Mouse (Mus musculus) forebrain, embryonic 14.5 days (tissue): ENCODE results near the gene Pgap1. TPM values are rescaled to one million over a fixed set of nuclear protein-coding genes. Genes with fewer than 3 reads are reported as not detected.
A peak's percentile ranks its signal among the peaks of the same experiment; 100 is the strongest.

Experiments
- ATAC-seq: fragments of 200-750 bp; cut with Nextera tagmentation; 2 replicates; pipeline ENCODE4 v1.8.0; 2017; ENCODE audit warnings: mild to moderate bottlenecking, moderate library complexity
- DNase-seq: peaks from one replicate; pipeline ENCODE4 v3.0.0-alpha.2; 2015; ENCODE audit warnings: low spot score
- H3K27ac ChIP-seq: fragments of 300-500 bp; sonication (generic); 2 replicates; pipeline ENCODE4 v1.5.1; 2014; ENCODE audit warnings: low read depth, mild to moderate bottlenecking, control low read depth, low read length, moderate library complexity
- H3K27me3 ChIP-seq: fragments of 300-500 bp; sonication (generic); replicated peaks from 2 replicates; pipeline ENCODE4 v1.6.1; 2014; ENCODE audit warnings: low read length, control low read depth, mixed read lengths; ENCODE audit not compliant: control insufficient read depth, insufficient read depth
- H3K36me3 ChIP-seq: fragments of 300-500 bp; sonication (generic); 2 replicates; pipeline ENCODE4 v1.6.1; 2014; ENCODE audit warnings: low read length, control low read depth; ENCODE audit not compliant: control insufficient read depth, insufficient read depth
- H3K4me1 ChIP-seq: fragments of 300-500 bp; sonication (generic); 2 replicates; pipeline ENCODE4 v1.6.1; 2014; ENCODE audit warnings: antibody characterized with exemption, low read length, control low read depth; ENCODE audit not compliant: control insufficient read depth, insufficient read depth
- H3K4me2 ChIP-seq: fragments of 300-500 bp; sonication (generic); 2 replicates; pipeline ENCODE4 v1.6.1; 2014; ENCODE audit warnings: mild to moderate bottlenecking, control low read depth, low read length
- H3K4me3 ChIP-seq: fragments of 300-500 bp; sonication (generic); 2 replicates; pipeline ENCODE4 v1.5.1; 2014; ENCODE audit warnings: low read depth, low read length, control low read depth
- H3K9ac ChIP-seq: fragments of 300-500 bp; sonication (generic); 2 replicates; pipeline ENCODE4 v1.6.1; 2014; ENCODE audit warnings: mild to moderate bottlenecking, low read length, control low read depth, moderate library complexity
- H3K9me3 ChIP-seq: fragments of 300-500 bp; sonication (generic); replicated peaks from 2 replicates; pipeline ENCODE4 v1.6.1; 2016; ENCODE audit warnings: low read length, control low read depth, mixed read lengths; ENCODE audit not compliant: control insufficient read depth
- WGBS: fragments of 180-500 bp; shearing (Covaris S2); extraction: QIAGEN DNeasy Blood & Tissue Kit; methylation state at CpG from one replicate; pipeline ENCODE4 v1.1.7; 2014; 5-methylcytosine and 5-hydroxymethylcytosine counted together
- polyA plus RNA-seq: library from polyadenylated mRNA; unstranded; fragments of >200 nt; fragmentation: Nextera tagmentation; extraction: Ambion mirVana; gene quantifications from 2 replicates; pipeline ENCODE4 v1.2.1, GENCODE M21; 2014

Pgap1 gene
- polyA plus RNA-seq, 1 experiment from 2014 or later = 33.3 TPM

DNA sequence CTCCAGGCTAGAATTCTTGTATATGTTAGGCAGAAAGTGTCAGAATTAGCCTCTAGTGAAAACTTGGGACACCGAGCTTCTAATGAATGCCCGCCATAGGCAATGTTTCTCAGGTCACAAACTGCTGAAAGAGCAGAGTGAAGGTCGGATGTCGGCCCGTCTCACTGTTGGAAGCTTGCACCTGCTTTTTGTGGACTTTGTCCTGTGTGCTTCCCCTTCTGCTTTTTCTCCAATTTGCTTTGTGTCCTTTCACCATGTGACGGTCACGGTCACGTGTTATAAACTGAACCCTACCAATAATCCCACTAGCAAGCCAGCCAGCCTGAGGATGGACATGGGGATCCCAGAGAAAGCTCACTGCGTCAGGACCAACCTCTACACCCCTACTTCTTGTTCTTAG lies 12.3 kb downstream of the Pgap1 start:
- peaks cover 64% of the 10 kb centered on the region for H3K36me3 ChIP-seq
- no peak for ATAC-seq

DNA sequence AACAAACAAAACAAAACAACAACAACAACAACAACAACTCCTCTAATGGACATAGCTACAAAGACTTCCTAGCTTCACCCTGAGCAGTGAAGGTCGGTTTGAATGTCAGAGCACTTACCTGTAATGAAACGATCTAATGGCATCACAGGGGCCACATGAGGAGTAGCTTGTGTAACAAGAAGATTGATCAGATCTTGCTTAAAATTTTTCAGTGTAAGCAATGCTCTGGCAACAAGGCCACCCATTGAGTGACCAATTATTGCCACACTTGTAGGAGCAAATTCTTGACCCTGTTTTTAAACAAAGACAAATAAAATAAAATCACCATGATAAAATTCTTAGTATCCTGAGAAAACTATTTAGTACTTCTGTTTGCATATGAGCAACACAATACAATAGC lies 14.6 kb downstream of the Pgap1 start:
- Histone ChIP-seq H3K27me3 (no peaks in the 10 kb centered on the region), H3K9ac (no peak overlapping the region), H3K9me3 (no peaks in the 10 kb centered on the region), H3K4me1 (no peaks in the 10 kb centered on the region), H3K27ac (no peak overlapping the region), H3K36me3 (peaks cover 60% of the 10 kb centered on the region), H3K4me3 (no peak overlapping the region), H3K4me2 (no peak overlapping the region)
- no peak for DNase-seq
- no peak for ATAC-seq
- 91% methylated on average over 2 of the region's 2 CpGs for WGBS

More for the DNA sequence above, 12.3 kb downstream of the Pgap1 start:
- WGBS = 95% methylated on average over 9 of the region's 9 CpGs
- Histone ChIP-seq H3K4me1 (no peaks in the 10 kb centered on the region), H3K9ac (no peak overlapping the region), H3K27me3 (no peaks in the 10 kb centered on the region), H3K4me2 (no peak overlapping the region), H3K4me3 (no peak overlapping the region), H3K9me3 (no peaks in the 10 kb centered on the region), H3K27ac (no peak overlapping the region)
- DNase-seq = no peak

DNA sequence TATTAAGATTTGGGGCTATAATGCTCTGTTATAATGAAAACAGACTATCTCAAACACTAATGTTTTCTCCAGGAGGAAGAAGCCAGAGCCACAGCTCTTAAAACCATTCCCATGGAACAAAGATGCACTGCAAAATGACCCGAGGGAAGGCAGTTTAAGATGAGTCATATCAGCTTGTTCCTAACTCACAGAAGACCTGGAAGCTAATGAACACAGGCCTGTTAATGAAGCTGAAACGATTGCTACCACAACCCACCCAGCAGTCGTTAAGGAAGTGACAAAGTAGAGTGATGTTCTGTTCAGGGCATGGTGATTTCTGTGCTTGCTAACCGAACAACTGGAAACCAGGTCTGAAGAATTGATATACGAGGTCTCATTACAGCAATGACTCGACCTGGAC lies 26.3 kb downstream of the Pgap1 start:
- Histone ChIP-seq H3K4me1 (no peaks in the 10 kb centered on the region), H3K9me3 (no peaks in the 10 kb centered on the region), H3K9ac (no peak overlapping the region), H3K36me3 (peaks cover 52% of the 10 kb centered on the region), H3K4me2 (no peak overlapping the region), H3K27ac (no peak overlapping the region), H3K4me3 (no peak overlapping the region), H3K27me3 (no peaks in the 10 kb centered on the region)
- DNase-seq (no peak), ATAC-seq (no peak)
- 62% methylated on average over 6 of the region's 6 CpGs for WGBS

DNA sequence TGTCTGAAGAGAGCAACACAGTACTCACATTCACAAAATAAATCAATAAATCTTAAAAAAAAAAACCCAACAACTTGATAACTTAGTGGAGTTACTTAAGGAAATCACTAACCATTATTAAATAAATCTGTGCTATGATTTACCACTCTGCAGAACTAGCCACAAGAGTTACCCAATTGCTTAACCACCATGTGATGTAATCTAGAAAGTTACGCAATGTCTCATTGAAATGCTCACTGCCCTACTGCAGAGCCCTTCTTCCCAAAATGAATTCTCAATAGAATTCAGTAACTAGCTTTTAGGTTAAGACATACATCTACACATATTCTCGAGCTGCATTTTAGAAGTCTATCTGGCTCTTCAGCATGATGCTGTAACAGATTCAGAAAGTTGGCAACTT lies 33.8 kb downstream of the Pgap1 start:
- H3K27me3 ChIP-seq = no peaks in the 10 kb centered on the region
- no peak overlapping the region for H3K27ac ChIP-seq
- no peak overlapping the region for H3K9ac ChIP-seq
- H3K4me3 ChIP-seq = no peak overlapping the region
- ATAC-seq (no peak), DNase-seq (no peak)
- 91% methylated on average over 2 of the region's 2 CpGs for WGBS
- no peaks in the 10 kb centered on the region for H3K4me1 ChIP-seq
- H3K9me3 ChIP-seq = no peaks in the 10 kb centered on the region
- no peak overlapping the region for H3K4me2 ChIP-seq
- peaks cover 46% of the 10 kb centered on the region for H3K36me3 ChIP-seq

DNA sequence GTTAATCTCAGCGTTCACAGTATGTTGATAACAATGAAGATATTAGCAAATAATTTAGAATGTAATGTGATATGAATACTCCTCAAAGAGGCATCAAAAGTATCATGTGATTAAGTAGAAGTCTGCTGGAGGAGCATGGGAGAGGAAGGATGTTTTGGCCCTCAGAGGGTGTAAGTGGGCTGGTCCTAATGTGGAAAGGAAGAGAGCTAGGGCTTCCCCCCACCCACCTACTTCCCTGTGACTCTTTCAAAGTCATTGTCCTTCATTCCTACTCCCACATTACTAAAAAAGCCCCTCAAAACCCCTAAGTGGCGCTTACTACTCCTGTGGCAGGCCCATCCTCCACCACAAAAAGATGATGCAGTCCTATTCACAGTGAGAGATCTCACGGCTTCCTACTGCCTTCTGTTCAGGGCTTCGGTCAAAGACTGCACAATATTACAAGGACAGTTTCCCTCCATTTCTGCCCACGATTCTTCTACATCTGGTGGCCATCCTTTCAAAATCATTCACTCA lies 37.4 kb downstream of the Pgap1 start:
- Histone ChIP-seq H3K4me2 (no peak overlapping the region), H3K9ac (no peak overlapping the region), H3K27me3 (no peaks in the 10 kb centered on the region), H3K36me3 (peaks cover 19% of the 10 kb centered on the region), H3K9me3 (no peaks in the 10 kb centered on the region), H3K4me1 (no peaks in the 10 kb centered on the region), H3K4me3 (no peak overlapping the region), H3K27ac (no peak overlapping the region)
- 88% methylated on average over 5 of the region's 5 CpGs for WGBS
- ATAC-seq (no peak), DNase-seq (no peak)

DNA sequence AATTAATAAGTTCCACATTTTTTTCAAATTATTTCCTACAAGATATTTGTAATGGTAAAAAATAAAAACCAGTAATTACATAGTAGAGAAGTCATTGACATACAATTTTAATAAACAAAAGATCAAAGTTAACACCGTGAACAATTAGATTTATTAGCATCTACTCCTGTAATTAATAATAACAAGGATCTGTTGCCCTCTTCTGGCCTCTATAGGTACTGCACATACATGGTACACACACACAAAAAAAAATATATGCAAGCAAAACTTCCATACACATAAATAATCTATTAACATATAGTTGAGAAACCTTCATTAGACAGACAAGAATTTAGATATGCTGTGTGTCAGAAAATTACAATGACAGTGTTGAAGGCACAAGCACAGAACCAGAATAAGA lies 43.6 kb downstream of the Pgap1 start:
- H3K36me3 ChIP-seq = peaks cover 21% of the 10 kb centered on the region
- no peak overlapping the region for H3K9ac ChIP-seq
- ATAC-seq (no peak), DNase-seq (peak; percentile 13)
- no peak overlapping the region for H3K4me2 ChIP-seq
- no peaks in the 10 kb centered on the region for H3K4me1 ChIP-seq
- no peak overlapping the region for H3K27ac ChIP-seq
- no peaks in the 10 kb centered on the region for H3K27me3 ChIP-seq
- no peak overlapping the region for H3K4me3 ChIP-seq
- WGBS = 96% methylated on average over 1 of the region's 1 CpGs
- no peaks in the 10 kb centered on the region for H3K9me3 ChIP-seq

DNA sequence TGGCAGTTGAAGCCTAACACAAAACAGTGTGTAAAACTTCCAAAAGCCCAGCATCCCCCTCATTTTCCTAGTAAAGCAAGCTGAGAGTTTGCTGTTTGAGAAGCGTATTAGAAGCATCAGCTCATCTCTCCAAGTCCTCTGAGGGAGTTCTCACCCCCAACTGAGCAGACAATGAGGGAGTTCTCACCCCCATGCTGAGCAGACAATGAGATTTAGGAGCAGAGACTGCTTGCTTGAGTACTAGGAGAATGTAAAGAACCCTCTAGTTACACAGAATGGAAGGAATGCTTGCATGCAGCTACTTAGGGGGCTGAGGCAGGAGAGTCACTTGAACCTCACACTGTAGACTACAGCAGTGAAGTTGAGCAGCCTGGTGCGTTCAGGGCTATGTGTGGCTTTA lies 59.0 kb downstream of the Pgap1 start:
- H3K4me1 ChIP-seq = no peaks in the 10 kb centered on the region
- peaks cover 41% of the 10 kb centered on the region for H3K36me3 ChIP-seq
- DNase-seq (no peak), ATAC-seq (no peak)
- H3K4me2 ChIP-seq = no peak overlapping the region
- no peak overlapping the region for H3K4me3 ChIP-seq
- H3K27me3 ChIP-seq = no peaks in the 10 kb centered on the region
- no peak overlapping the region for H3K27ac ChIP-seq
- no peak overlapping the region for H3K9ac ChIP-seq
- H3K9me3 ChIP-seq = no peaks in the 10 kb centered on the region
- WGBS = 79% methylated on average over 2 of the region's 2 CpGs

DNA sequence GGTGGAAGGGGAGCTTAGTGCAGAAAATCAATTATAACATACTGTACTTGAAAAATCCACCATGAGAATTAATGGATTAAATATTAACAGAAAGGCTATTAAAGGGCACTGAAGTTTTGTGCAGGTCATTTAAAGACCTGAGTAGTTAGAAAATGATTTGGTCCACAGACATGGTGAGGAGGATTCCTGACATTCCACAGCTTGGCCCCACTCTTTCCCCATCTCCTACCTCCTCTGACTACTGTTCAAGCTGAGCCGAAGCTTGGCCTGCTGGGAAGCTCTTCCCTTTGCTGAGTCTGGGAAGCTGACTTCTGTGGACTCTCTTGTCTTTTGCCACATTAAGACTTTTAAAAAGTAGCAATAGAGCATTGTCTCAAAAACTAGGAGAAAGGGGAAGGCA lies 61.2 kb downstream of the Pgap1 start:
- H3K4me1 ChIP-seq = no peaks in the 10 kb centered on the region
- no peak overlapping the region for H3K4me3 ChIP-seq
- no peaks in the 10 kb centered on the region for H3K27me3 ChIP-seq
- peaks cover 59% of the 10 kb centered on the region for H3K36me3 ChIP-seq
- H3K9ac ChIP-seq = no peak overlapping the region
- no peak overlapping the region for H3K27ac ChIP-seq
- DNase-seq (no peak), ATAC-seq (no peak)
- no peak overlapping the region for H3K4me2 ChIP-seq
- 88% methylated on average over 1 of the region's 1 CpGs for WGBS
- H3K9me3 ChIP-seq = no peaks in the 10 kb centered on the region

DNA sequence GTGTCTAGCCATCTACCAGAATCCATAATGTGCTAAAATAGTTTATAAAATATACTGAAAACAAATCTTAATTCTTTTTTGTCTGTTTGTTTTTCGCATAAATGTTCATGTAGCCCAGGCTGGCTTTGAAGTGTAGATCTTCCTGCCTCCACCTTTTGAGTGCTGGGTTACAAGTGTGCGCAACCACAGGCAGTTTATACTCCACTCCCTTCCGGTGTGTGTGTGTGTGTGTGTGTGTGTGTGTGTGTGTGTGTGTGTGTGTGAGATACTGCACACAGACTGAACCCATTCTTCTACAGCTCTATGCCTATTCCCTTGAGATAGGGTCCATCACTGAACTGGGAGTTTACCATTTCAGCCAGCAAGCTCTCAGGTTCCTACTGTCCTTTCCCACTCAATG lies 64.0 kb downstream of the Pgap1 start:
- WGBS = 90% methylated on average over 3 of the region's 3 CpGs
- no peak overlapping the region for H3K4me2 ChIP-seq
- no peak overlapping the region for H3K9ac ChIP-seq
- H3K4me3 ChIP-seq = no peak overlapping the region
- no peak overlapping the region for H3K27ac ChIP-seq
- DNase-seq (no peak), ATAC-seq (no peak)
- no peaks in the 10 kb centered on the region for H3K4me1 ChIP-seq
- H3K9me3 ChIP-seq = no peaks in the 10 kb centered on the region
- no peaks in the 10 kb centered on the region for H3K27me3 ChIP-seq
- peaks cover 60% of the 10 kb centered on the region for H3K36me3 ChIP-seq
